Mouse (Mus musculus) forebrain, embryonic 11.5 days (tissue): ENCODE data around the gene Olfr52. TPM values are rescaled to one million over a fixed set of nuclear protein-coding genes. Genes with fewer than 3 reads are reported as not detected.
"Not testable (repeated sequence)": the region's sequence is repeated elsewhere in the genome, so short reads cannot be mapped to it uniquely, and the experiment has no call there.

Experiments used
- ATAC-seq: fragments of 200-750 bp; cut with Nextera tagmentation; replicated peaks from 2 replicates; pipeline ENCODE4 v1.8.0; 2017; ENCODE audit warnings: moderate TSS enrichment; ENCODE audit not compliant: low FRiP score
- DNase-seq: peaks from one replicate; pipeline ENCODE4 v3.0.0-alpha.2; 2017; ENCODE audit warnings: low spot score
- H3K27ac ChIP-seq: fragments of 300-500 bp; sonication (generic); 2 replicates; pipeline ENCODE4 v1.5.1; 2014; ENCODE audit warnings: low read depth, low read length
- H3K27me3 ChIP-seq: fragments of 300-500 bp; sonication (generic); 2 replicates; pipeline ENCODE4 v1.6.1; 2014; ENCODE audit warnings: mild to moderate bottlenecking, low read length, mixed read lengths; ENCODE audit not compliant: control insufficient read depth, insufficient read depth
- H3K36me3 ChIP-seq: fragments of 300-500 bp; sonication (generic); 2 replicates; pipeline ENCODE4 v1.6.1; 2014; ENCODE audit warnings: mild to moderate bottlenecking, low read length, moderate library complexity, mixed read lengths; ENCODE audit not compliant: control insufficient read depth, insufficient read depth
- H3K4me1 ChIP-seq: fragments of 300-500 bp; sonication (generic); replicated peaks from 2 replicates; pipeline ENCODE4 v1.6.1; 2014; ENCODE audit warnings: low read length, mixed read lengths; ENCODE audit not compliant: control insufficient read depth, insufficient read depth
- H3K4me2 ChIP-seq: fragments of 300-500 bp; sonication (generic); 2 replicates; pipeline ENCODE4 v1.6.1; 2014; ENCODE audit warnings: low read depth, mild to moderate bottlenecking, low read length, moderate library complexity, mixed read lengths; ENCODE audit not compliant: severe bottlenecking
- H3K4me3 ChIP-seq: fragments of 300-500 bp; sonication (generic); 2 replicates; pipeline ENCODE4 v1.5.1; 2014; ENCODE audit warnings: low read depth, low read length
- H3K9ac ChIP-seq: fragments of 300-500 bp; sonication (generic); 2 replicates; pipeline ENCODE4 v1.6.1; 2014; ENCODE audit warnings: low read length
- H3K9me3 ChIP-seq: fragments of 300-500 bp; sonication (generic); 2 replicates; pipeline ENCODE4 v1.6.1; 2016; ENCODE audit warnings: low read length, mixed read lengths; ENCODE audit not compliant: control insufficient read depth
- WGBS: fragments of 180-500 bp; shearing (Covaris S2); extraction: QIAGEN DNeasy Blood & Tissue Kit; methylation state at CpG from one replicate; pipeline ENCODE4 v1.1.7; 2014; 5-methylcytosine and 5-hydroxymethylcytosine counted together
- polyA plus RNA-seq: library from polyadenylated mRNA; unstranded; fragments of >200 nt; fragmentation: Nextera tagmentation; extraction: Ambion mirVana; gene quantifications from 2 replicates; pipeline ENCODE4 v1.2.1, GENCODE M21; 2014

Gene Olfr52
- not detected in 2 replicates for polyA plus RNA-seq

- H3K4me1 ChIP-seq: no peaks in the 10 kb centered on the region
- H3K27ac ChIP-seq: no peak within 1 kb of the TSS
- H3K9me3 ChIP-seq: no peaks in the 10 kb centered on the region
- H3K27me3 ChIP-seq: no peaks in the 10 kb centered on the region
- H3K4me2 ChIP-seq: no peak within 1 kb of the TSS
- H3K4me3 ChIP-seq: no peak within 1 kb of the TSS
- no peaks in the 10 kb centered on the region for H3K36me3 ChIP-seq
- H3K9ac ChIP-seq: no peak within 1 kb of the TSS
- DNase-seq (no peak), ATAC-seq (no peak)
These were observed at the start of gene Olfr52 for GRCm38 (mm10) chr2:86185583-86185982. Gene Olfr52 (minus strand): TSS chr2:86185683.

- DNase-seq (no peak), ATAC-seq (no peak)
- 90% methylated on average over 1 of the region's 1 CpGs for WGBS
- no peak within 1 kb of the TSS for H3K4me3 ChIP-seq
- no peaks in the 10 kb centered on the region for H3K4me1 ChIP-seq
- no peaks in the 10 kb centered on the region for H3K36me3 ChIP-seq
- no peak within 1 kb of the TSS for H3K4me2 ChIP-seq
- H3K27me3 ChIP-seq: no peaks in the 10 kb centered on the region
- H3K9ac ChIP-seq: no peak within 1 kb of the TSS
- H3K9me3 ChIP-seq: no peaks in the 10 kb centered on the region
- H3K27ac ChIP-seq: no peak within 1 kb of the TSS
These were observed 45.8 kb upstream of the Olfr52 start, which contains the start of gene Olfr1047 for GRCm38 (mm10) chr2:86231301-86231700. Gene Olfr1047 (minus strand): TSS chr2:86231401.

- Histone ChIP-seq H3K4me1 (no peaks in the 10 kb centered on the region), H3K36me3 (no peaks in the 10 kb centered on the region), H3K4me2 (no peak within 1 kb of the TSS), H3K9ac (no peak within 1 kb of the TSS), H3K27ac (no peak within 1 kb of the TSS), H3K27me3 (no peaks in the 10 kb centered on the region), H3K9me3 (no peaks in the 10 kb centered on the region), H3K4me3 (no peak within 1 kb of the TSS)
- no peak for ATAC-seq
- WGBS: 80% methylated on average over 2 of the region's 2 CpGs
- no peak for DNase-seq
These were observed 33.7 kb upstream of the Olfr52 start, which contains the start of gene Olfr1046 for GRCm38 (mm10) chr2:86219214-86219613. Gene Olfr1046 (minus strand): TSS chr2:86219314.

GRCm38 (mm10) chr2:86202909-86203308, 17.4 kb upstream of the Olfr52 start, which contains the start of gene Olfr1045:
Gene Olfr1045 (minus strand): TSS chr2:86203009.
- no peak within 1 kb of the TSS for H3K4me3 ChIP-seq
- no peaks in the 10 kb centered on the region for H3K36me3 ChIP-seq
- DNase-seq (no peak), ATAC-seq (no peak)
- no peaks in the 10 kb centered on the region for H3K9me3 ChIP-seq
- H3K4me2 ChIP-seq: no peak within 1 kb of the TSS
- H3K27me3 ChIP-seq: no peaks in the 10 kb centered on the region
- no peak within 1 kb of the TSS for H3K9ac ChIP-seq
- no peak within 1 kb of the TSS for H3K27ac ChIP-seq
- H3K4me1 ChIP-seq: no peaks in the 10 kb centered on the region

GRCm38 (mm10) chr2:86195863-86196262, 10.4 kb upstream of the Olfr52 start:
- H3K9ac ChIP-seq: no peak overlapping the region
- H3K4me1 ChIP-seq: no peaks in the 10 kb centered on the region
- H3K9me3 ChIP-seq: no peaks in the 10 kb centered on the region
- H3K4me3 ChIP-seq: no peak overlapping the region
- H3K4me2 ChIP-seq: no peak overlapping the region
- DNase-seq (no peak), ATAC-seq (no peak)
- H3K27me3 ChIP-seq: no peaks in the 10 kb centered on the region
- 69% methylated on average over 1 of the region's 1 CpGs for WGBS
- no peaks in the 10 kb centered on the region for H3K36me3 ChIP-seq
- no peak overlapping the region for H3K27ac ChIP-seq

GRCm38 (mm10) chr2:86179950-86180349, 5.5 kb downstream of the Olfr52 start:
- H3K4me1 ChIP-seq: no peaks in the 10 kb centered on the region
- no peak overlapping the region for H3K27ac ChIP-seq
- no peaks in the 10 kb centered on the region for H3K36me3 ChIP-seq
- 87% methylated on average over 3 of the region's 3 CpGs for WGBS
- no peak for DNase-seq
- no peaks in the 10 kb centered on the region for H3K9me3 ChIP-seq
- H3K9ac ChIP-seq: no peak overlapping the region
- H3K4me2 ChIP-seq: no peak overlapping the region
- no peak overlapping the region for H3K4me3 ChIP-seq
- H3K27me3 ChIP-seq: no peaks in the 10 kb centered on the region
- no peak for ATAC-seq

- Histone ChIP-seq H3K27ac (no peak within 1 kb of the TSS), H3K4me1 (no peaks in the 10 kb centered on the region)
- no peak for ATAC-seq
These were observed 7.8 kb downstream of the Olfr52 start, which contains the start of gene Olfr1044 for GRCm38 (mm10) chr2:86177720-86178119. Gene Olfr1044 (minus strand): TSS chr2:86177820.

GRCm38 (mm10) chr2:86175422-86175821, 10.1 kb downstream of the Olfr52 start:
- not testable (repeated sequence) for H3K4me3 ChIP-seq, H3K4me1 ChIP-seq, H3K27me3 ChIP-seq, H3K4me2 ChIP-seq, ATAC-seq, H3K27ac ChIP-seq, H3K9ac ChIP-seq, H3K9me3 ChIP-seq, H3K36me3 ChIP-seq, DNase-seq
- WGBS: 89% methylated on average over 7 of the region's 7 CpGs

More at GRCm38 (mm10) chr2:86177720-86178119, 7.8 kb downstream of the Olfr52 start, which contains the start of gene Olfr1044:
- no peak within 1 kb of the TSS for H3K4me3 ChIP-seq
- H3K9ac ChIP-seq: no peak within 1 kb of the TSS
- no peaks in the 10 kb centered on the region for H3K27me3 ChIP-seq
- no peak within 1 kb of the TSS for H3K4me2 ChIP-seq
- no peak for DNase-seq
- no peaks in the 10 kb centered on the region for H3K36me3 ChIP-seq
- no peaks in the 10 kb centered on the region for H3K9me3 ChIP-seq

GRCm38 (mm10) chr2:86167422-86167821, 18.1 kb downstream of the Olfr52 start, which contains the start of gene Olfr1043:
Gene Olfr1043 (minus strand): TSS chr2:86167522.
- no peak for ATAC-seq
- no peak within 1 kb of the TSS for H3K9ac ChIP-seq
- WGBS: 83% methylated on average over 2 of the region's 2 CpGs

More at GRCm38 (mm10) chr2:86167422-86167821, 18.1 kb downstream of the Olfr52 start, which contains the start of gene Olfr1043:
- H3K9me3 ChIP-seq: no peaks in the 10 kb centered on the region
- no peak within 1 kb of the TSS for H3K4me2 ChIP-seq
- H3K4me1 ChIP-seq: no peaks in the 10 kb centered on the region
- no peak within 1 kb of the TSS for H3K27ac ChIP-seq
- H3K4me3 ChIP-seq: no peak within 1 kb of the TSS
- H3K27me3 ChIP-seq: no peaks in the 10 kb centered on the region
- H3K36me3 ChIP-seq: no peaks in the 10 kb centered on the region
- no peak for DNase-seq
